ENCODE assay signal across 24 mouse cellular contexts in the genomic region with DNA sequence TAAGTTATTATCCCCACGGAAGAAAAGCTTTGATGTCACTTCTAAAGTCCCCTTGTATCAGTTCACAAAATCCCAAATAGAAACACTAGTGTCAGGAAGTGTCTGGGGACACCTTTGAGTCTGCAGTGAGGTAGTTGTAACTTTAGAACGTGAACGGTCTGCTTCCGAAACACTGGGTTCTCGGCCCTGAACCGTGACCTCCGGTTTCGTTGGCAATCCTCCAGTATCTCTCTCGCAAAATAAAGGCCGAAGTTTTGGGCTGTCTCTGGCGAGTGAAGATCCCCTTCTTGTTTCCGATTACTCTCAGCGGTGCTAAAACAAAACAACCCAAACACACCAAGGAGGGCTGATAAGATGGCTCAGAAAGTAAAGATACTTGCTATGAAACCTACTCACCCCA. TPM values are rescaled to one million over a fixed set of nuclear protein-coding genes. Genes with fewer than 3 reads are reported as not detected.
DNase-seq lines count a peak whose midpoint lies in the region; ATAC-seq lines count a peak whose summit lies in the region.
"Had no signal": no experiment of that assay in that cellular context is flagged by ENCODE, and none has a peak within 500 bp of the region (broad histone marks: within the 10 kb centered on the region; RNA-seq: fewer than 3 reads in every experiment).

No protein-coding gene starts in this region.

- peaks cover 36% of the 10 kb centered on the region for H3K4me1 ChIP-seq in liver, embryonic 12.5 days
- H3K4me1 ChIP-seq: forebrain, embryonic 13.5 days; heart, embryonic 15.5 days; kidney, embryonic 15.5 days; limb, embryonic 10.5 days; neural tube, embryonic 15.5 days had no signal

- DNase-seq in adrenal gland, postnatal 10 days, result peak; percentile 59
- no peak for DNase-seq in adrenal gland, adult 8-10 months
- DNase-seq in liver, result no peak
- DNase-seq in adrenal gland, postnatal 36 days, result peak; percentile 47 to 55
- DNase-seq in thymus, adult 18-20 months, result no peak
- no peak for DNase-seq in left cerebral cortex, postnatal 14 days (ENCODE audit: low spot score in 2 of 2)
- DNase-seq: cerebellum, adult 9-10 months; gastrocnemius, adult 2 months; heart, postnatal 36 days; lung, postnatal 14 days; right cerebral cortex, postnatal 14 days had no signal

- H3K27me3 ChIP-seq in liver, embryonic 12.5 days (replicated peaks), result no peaks in the 10 kb centered on the region
- H3K27me3 ChIP-seq: forebrain, embryonic 13.5 days; heart, embryonic 15.5 days; kidney, embryonic 15.5 days; neural tube, embryonic 15.5 days had no signal

- H3K27ac ChIP-seq in liver, embryonic 12.5 days, result peak overlapping the region; percentile 2; the same call in 1 of the 2 replicates
- H3K27ac ChIP-seq: forebrain, embryonic 13.5 days; gastrocnemius, adult 2 months; heart, embryonic 15.5 days; hindbrain, embryonic 14.5 days; kidney, embryonic 15.5 days; left cerebral cortex, adult 2 months; limb, embryonic 10.5 days; liver, embryonic 14.5 days; neural tube, embryonic 15.5 days; stomach, postnatal 0 days had no signal

- WGBS in liver, embryonic 12.5 days (ENCODE audit: insufficient replicate concordance), result 87% methylated on average over 13 of the region's 13 CpGs

- no peak for ATAC-seq in liver, embryonic 12.5 days
- ATAC-seq: CD4-positive, CD25-positive, alpha-beta regulatory T cell, adult 4 months; forebrain, embryonic 13.5 days; inflammation-experienced regulatory T-cells, adult 6 months had no signal

- no peak overlapping the region for H3K4me3 ChIP-seq in liver, embryonic 12.5 days
- H3K4me3 ChIP-seq: forebrain, embryonic 13.5 days; gastrocnemius, adult 2 months; heart, embryonic 15.5 days; kidney, embryonic 15.5 days; left cerebral cortex, adult 2 months; limb, embryonic 10.5 days; neural tube, embryonic 15.5 days had no signal

- intact Hi-C loops in left cerebral cortex, postnatal 14 days (cut with DNase I), result no loop called here

- no peak overlapping the region for H3K9ac ChIP-seq in liver, embryonic 12.5 days
- H3K9ac ChIP-seq: forebrain, embryonic 13.5 days; heart, embryonic 15.5 days; hindbrain, embryonic 14.5 days; kidney, embryonic 15.5 days; liver, embryonic 14.5 days; neural tube, embryonic 15.5 days had no signal

- no peak overlapping the region for H3K4me2 ChIP-seq in liver, embryonic 12.5 days
- H3K4me2 ChIP-seq: forebrain, embryonic 13.5 days; heart, embryonic 15.5 days; hindbrain, embryonic 14.5 days; kidney, embryonic 15.5 days; midbrain, embryonic 11.5 days; neural tube, embryonic 15.5 days had no signal

- no peaks in the 10 kb centered on the region for H3K9me3 ChIP-seq in liver, embryonic 12.5 days (replicated peaks)
- H3K9me3 ChIP-seq: forebrain, embryonic 13.5 days; heart, embryonic 15.5 days; kidney, embryonic 15.5 days; limb, embryonic 10.5 days; neural tube, embryonic 15.5 days had no signal

- peaks cover 71% of the 10 kb centered on the region for H3K36me3 ChIP-seq in liver, embryonic 12.5 days
- H3K36me3 ChIP-seq: neural tube, embryonic 15.5 days had no signal

RNA-seq across cellular contexts. Expression of gene Gusb, which starts 13.5 kb away (rescaled TPM):
- 10 to 100 TPM; 41.0 to 44.6 TPM for total RNA-seq in adrenal gland, postnatal 10 days (2021)
- 10 to 100 TPM; 57.5 to 75.2 (median 68.5) TPM for total RNA-seq in adrenal gland, adult 8-10 months (2022)
- polyA plus RNA-seq in liver, embryonic 12.5 days (2016; fragmentation: Nextera tagmentation; extraction: Ambion mirVana), result 44.8 and 49.1 TPM in 2 replicates
- 10 to 100 TPM; 48.1 to 53.8 TPM for total RNA-seq in adrenal gland, postnatal 36 days (2021)
- total RNA-seq in left cerebral cortex, postnatal 14 days (2021), result 10 to 100 TPM; 12.4 to 12.9 TPM

RNA-seq across cellular contexts. Expression of gene Asl, which starts 39.7 kb away (rescaled TPM):
- 100 to 1,000 TPM; 120 to 174 TPM for total RNA-seq in adrenal gland, postnatal 10 days (2021)
- total RNA-seq in adrenal gland, adult 8-10 months (2022), result 100 to 1,000 TPM; 137 to 158 (median 148) TPM
- polyA plus RNA-seq in liver, embryonic 12.5 days (2016; fragmentation: Nextera tagmentation; extraction: Ambion mirVana), result 39.1 and 41.1 TPM in 2 replicates
- total RNA-seq in adrenal gland, postnatal 36 days (2021), result 100 to 1,000 TPM in 1 of 2 experiments, 10 to 100 TPM in 1; 100.0 to 138 TPM
- total RNA-seq in left cerebral cortex, postnatal 14 days (2021), result 10 to 100 TPM; 14.7 to 19.8 TPM

RNA-seq across cellular contexts. Expression of gene Crcp, which starts 39.7 kb away (rescaled TPM):
- total RNA-seq in adrenal gland, postnatal 10 days (2021), result 10 to 100 TPM; 27.7 to 34.4 TPM
- total RNA-seq in adrenal gland, adult 8-10 months (2022), result 10 to 100 TPM; 44.8 to 48.3 (median 47.7) TPM
- polyA plus RNA-seq in liver, embryonic 12.5 days (2016; fragmentation: Nextera tagmentation; extraction: Ambion mirVana), result 33.9 and 34.7 TPM in 2 replicates
- total RNA-seq in adrenal gland, postnatal 36 days (2021), result 10 to 100 TPM; 27.2 to 39.6 TPM
- total RNA-seq in left cerebral cortex, postnatal 14 days (2021), result 10 to 100 TPM; 30.1 to 33.7 TPM

RNA-seq across cellular contexts. Expression of gene Vkorc1l1, which starts 47.6 kb away (rescaled TPM):
- 10 to 100 TPM; 29.5 to 30.4 TPM for total RNA-seq in adrenal gland, postnatal 10 days (2021)
- total RNA-seq in adrenal gland, adult 8-10 months (2022), result 10 to 100 TPM; 29.2 to 38.6 (median 34.6) TPM
- 29.8 and 31.2 TPM in 2 replicates for polyA plus RNA-seq in liver, embryonic 12.5 days (2016; fragmentation: Nextera tagmentation; extraction: Ambion mirVana)
- total RNA-seq in adrenal gland, postnatal 36 days (2021), result 10 to 100 TPM; 31.9 to 38.5 TPM
- total RNA-seq in left cerebral cortex, postnatal 14 days (2021), result 10 to 100 TPM; 48.6 to 53.5 TPM

Comparison
In these comparisons a context has a peak if more than half of its experiments do, and no peak if none do; other contexts are left out.
1. DNase-seq: peak in adrenal gland, postnatal 10 days (single experiment) and adrenal gland, postnatal 36 days (2 of 2); none in adrenal gland, adult 8-10 months (single experiment), liver (single experiment), thymus, adult 18-20 months (0 of 2) and left cerebral cortex, postnatal 14 days (0 of 2).
2. RNA of gene Asl, which starts 39.7 kb away (total RNA-seq): 120 to 174 TPM in adrenal gland, postnatal 10 days, 137 to 158 TPM in adrenal gland, adult 8-10 months and 100.0 to 138 TPM in adrenal gland, postnatal 36 days; 14.7 to 19.8 TPM in left cerebral cortex, postnatal 14 days; every median in the first group is over 4 times any median in the second.